Mouse (Mus musculus) G1E (cell line): ENCODE results near the gene Rfpl4. TPM values are rescaled to one million over a fixed set of nuclear protein-coding genes. Genes with fewer than 3 reads are reported as not detected.

Source experiments
- ATAC-seq: 2 replicates; pipeline ENCODE4 v1.8.0; 2016; ENCODE audit warnings: mild to moderate bottlenecking; ENCODE audit not compliant: insufficient number of reproducible peaks, poor library complexity, low FRiP score, severe bottlenecking; ENCODE audit errors: extremely low read depth
- DNase-seq: peaks from one replicate; pipeline ENCODE4 v3.0.0; 2012; ENCODE audit warnings: low spot score
- H3K27me3 ChIP-seq: 2 replicates; pipeline ENCODE4 v1.6.1; 2012; ENCODE audit warnings: mild to moderate bottlenecking, low read length, inconsistent platforms; ENCODE audit not compliant: insufficient read depth
- H3K36me3 ChIP-seq: replicated peaks from 2 replicates; pipeline ENCODE3; 2012; ENCODE audit warnings: mild to moderate bottlenecking, inconsistent platforms
- H3K4me1 ChIP-seq: 2 replicates; pipeline ENCODE4 v1.6.1; 2012; ENCODE audit warnings: low read depth, low read length, inconsistent platforms, mixed read lengths; ENCODE audit not compliant: insufficient read depth
- H3K4me3 ChIP-seq: 2 replicates; pipeline ENCODE4 v1.5.1; 2012; ENCODE audit warnings: low read depth, mild to moderate bottlenecking, inconsistent platforms, low read length, moderate library complexity, mixed read lengths
- H3K9me3 ChIP-seq: replicated peaks from 2 replicates; pipeline ENCODE4 v1.6.1; 2012; ENCODE audit warnings: inconsistent platforms
- CTCF ChIP-seq: IDR thresholded peaks from 2 replicates; pipeline ENCODE4 v1.5.1; 2012; ENCODE audit warnings: low read depth, low read length, inconsistent platforms, mixed read lengths
- GATA1 ChIP-seq: IDR thresholded peaks from 2 replicates; pipeline ENCODE4 v1.6.1; 2012; ENCODE audit warnings: borderline replicate concordance, low read length, inconsistent platforms, mixed read lengths
- GATA2 ChIP-seq: IDR thresholded peaks from 2 replicates; pipeline ENCODE4 v1.6.1; 2012; ENCODE audit warnings: low read depth, low read length, inconsistent platforms, borderline replicate concordance
- POLR2AphosphoS5 ChIP-seq: IDR thresholded peaks from 2 replicates; pipeline ENCODE4 v1.6.1; 2012; ENCODE audit warnings: low read depth, low read length, inconsistent platforms; ENCODE audit not compliant: insufficient replicate concordance
- TAL1 ChIP-seq: conservative IDR thresholded peaks from 2 replicates; pipeline ENCODE4 v1.6.1; 2012; ENCODE audit warnings: low read depth, low read length, inconsistent platforms, mixed read lengths
- polyA plus RNA-seq: library from polyadenylated mRNA; stranded (reverse); fragments of >175 nt; gene quantifications from 2 replicates; pipeline ENCODE4 v1.2.3, GENCODE M21; 2012
- total RNA-seq, 2 experiments: library from RNA; stranded (forward) in 1 of 2; stranded (reverse) in 1 of 2; fragments of 200-1000 nt in 1 of 2; fragments of >200 nt in 1 of 2; fragmentation: Nextera tagmentation in 1 of 2; gene quantifications; 2 replicates each; pipeline ENCODE4 v1.2.3; 2014 to 2017

The Rfpl4 gene
- total and polyA plus RNA-seq, 3 experiments, result not detected

GRCm38 (mm10) chr7:5073586-5073985, 43.2 kb downstream of the Rfpl4 start:
- DNase-seq (no peak), ATAC-seq (no peak)

GRCm38 (mm10) chr7:5064886-5065285, 51.9 kb downstream of the Rfpl4 start:
- Histone ChIP-seq H3K4me1 (peaks cover 67% of the 10 kb centered on the region), H3K4me3 (peak overlapping the region; percentile 65; the same call in 1 of the 2 replicates), H3K9me3 (no peaks in the 10 kb centered on the region), H3K36me3 (peaks cover 55% of the 10 kb centered on the region), H3K27me3 (no peaks in the 10 kb centered on the region)
- TF ChIP-seq POLR2AphosphoS5 (no peak), CTCF (no peak), GATA2 (no peak), GATA1 (no peak), TAL1 (no peak)
- no peak for ATAC-seq
- no peak for DNase-seq

More at GRCm38 (mm10) chr7:5073586-5073985, 43.2 kb downstream of the Rfpl4 start:
- Histone ChIP-seq H3K4me3 (no peak overlapping the region), H3K4me1 (peaks cover 94% of the 10 kb centered on the region), H3K27me3 (no peaks in the 10 kb centered on the region), H3K36me3 (peaks cover 98% of the 10 kb centered on the region), H3K9me3 (no peaks in the 10 kb centered on the region)
- TF ChIP-seq POLR2AphosphoS5 (no peak), TAL1 (no peak), GATA1 (no peak), CTCF (no peak), GATA2 (no peak)

GRCm38 (mm10) chr7:5062360-5063001, 54.3 kb downstream of the Rfpl4 start:
- H3K9me3 ChIP-seq, result no peaks in the 10 kb centered on the region
- H3K4me1 ChIP-seq, result peaks cover 49% of the 10 kb centered on the region
- DNase-seq, result peak; percentile 70
- H3K4me3 ChIP-seq, result peak overlapping the region; percentile 74
- peaks cover 5% of the 10 kb centered on the region for H3K27me3 ChIP-seq
- no peak for TF ChIP-seq TAL1
- TF ChIP-seq CTCF, result no peak
- TF ChIP-seq POLR2AphosphoS5, result no peak
- no peak for TF ChIP-seq GATA2
- ATAC-seq, result no peak
- H3K36me3 ChIP-seq, result peaks cover 36% of the 10 kb centered on the region

GRCm38 (mm10) chr7:5061774-5062359, 54.9 kb downstream of the Rfpl4 start, which contains the start of gene U2af2:
Gene U2af2, plus strand, starts transcription at chr7:5062143.
- peaks cover 29% of the 10 kb centered on the region for H3K36me3 ChIP-seq
- peaks cover 12% of the 10 kb centered on the region for H3K27me3 ChIP-seq
- TF ChIP-seq POLR2AphosphoS5, result no peak
- no peak for TF ChIP-seq GATA2
- TF ChIP-seq CTCF, result no peak
- no peak for TF ChIP-seq TAL1
- no peak for TF ChIP-seq GATA1
- H3K4me3 ChIP-seq, result peak within 1 kb of the TSS; percentile 74
- ATAC-seq, result peak; percentile 23; the same call in 1 of the 2 replicates
- DNase-seq, result peak; percentile 71
- peaks cover 44% of the 10 kb centered on the region for H3K4me1 ChIP-seq
- no peaks in the 10 kb centered on the region for H3K9me3 ChIP-seq

- peak; percentile 93 for DNase-seq
- H3K4me3 ChIP-seq, result peak overlapping the region; percentile 74
- no peak for TF ChIP-seq GATA1
- no peak for TF ChIP-seq CTCF
- TF ChIP-seq GATA2, result no peak
- TF ChIP-seq TAL1, result no peak
- TF ChIP-seq POLR2AphosphoS5, result no peak
- H3K36me3 ChIP-seq, result peaks cover 22% of the 10 kb centered on the region
- H3K4me1 ChIP-seq, result peaks cover 40% of the 10 kb centered on the region
- no peaks in the 10 kb centered on the region for H3K9me3 ChIP-seq
- peak; percentile 70 for ATAC-seq
- H3K27me3 ChIP-seq, result peaks cover 19% of the 10 kb centered on the region
These were observed 55.6 kb downstream of the Rfpl4 start for GRCm38 (mm10) chr7:5060944-5061773.

GRCm38 (mm10) chr7:5060239-5060731, 56.5 kb downstream of the Rfpl4 start:
- peak; percentile 71 for DNase-seq
- peak; percentile 23; the same call in 1 of the 2 replicates for ATAC-seq
- Histone ChIP-seq H3K36me3 (peaks cover 14% of the 10 kb centered on the region), H3K9me3 (no peaks in the 10 kb centered on the region), H3K4me1 (peaks cover 31% of the 10 kb centered on the region), H3K4me3 (peak overlapping the region; percentile 74), H3K27me3 (peaks cover 26% of the 10 kb centered on the region)
- no peak for TF ChIP-seq GATA2
- 0 out of 2 replicates have a peak, but pooled peaks have one; percentile 13 for TF ChIP-seq CTCF
- no peak for TF ChIP-seq GATA1
- no peak for TF ChIP-seq POLR2AphosphoS5

Other genes with a start within 250 kb of the Rfpl4 start
Only the 20 nearest of the 25 such genes appear.
- 13.9 and 15.2 TPM in 2 replicates for gene Zfp628, start 201.7 kb downstream of the Rfpl4 start, total RNA-seq (2014; fragmentation: Nextera tagmentation)
- gene Zfp628, start 201.7 kb downstream of the Rfpl4 start, total RNA-seq (2017), result 1.6 and 1.8 TPM in 2 replicates
- 35.7 and 39.5 TPM in 2 replicates for gene Zfp628, start 201.7 kb downstream of the Rfpl4 start, polyA plus RNA-seq
- gene Nat14, start 194.9 kb downstream of the Rfpl4 start, total RNA-seq (2014; fragmentation: Nextera tagmentation), result 2.0 and 3.6 TPM in 2 replicates
- gene Nat14, start 194.9 kb downstream of the Rfpl4 start, total RNA-seq (2017), result 0.41 and 1.1 TPM in 2 replicates
- gene Nat14, start 194.9 kb downstream of the Rfpl4 start, polyA plus RNA-seq, result 0.85 and 1.2 TPM in 2 replicates
- gene Ssc5d, start 191.2 kb downstream of the Rfpl4 start, total RNA-seq (2014; fragmentation: Nextera tagmentation), result 0.15 TPM in 1 of 2 replicates, not detected in the other
- 0.05 TPM in 1 of 2 replicates, not detected in the other for gene Ssc5d, start 191.2 kb downstream of the Rfpl4 start, total RNA-seq (2017)
- gene Ssc5d, start 191.2 kb downstream of the Rfpl4 start, polyA plus RNA-seq, result 0.02 and 0.08 TPM in 2 replicates
- gene Sbk2, start 152.5 kb downstream of the Rfpl4 start, total RNA-seq (2014; fragmentation: Nextera tagmentation), result not detected in 2 replicates
- 0.06 and 0.11 TPM in 2 replicates for gene Sbk2, start 152.5 kb downstream of the Rfpl4 start, total RNA-seq (2017)
- not detected in 2 replicates for gene Sbk2, start 152.5 kb downstream of the Rfpl4 start, polyA plus RNA-seq
- gene Sbk3, start 145.8 kb downstream of the Rfpl4 start, total RNA-seq (2014; fragmentation: Nextera tagmentation), result not detected in 2 replicates
- gene Sbk3, start 145.8 kb downstream of the Rfpl4 start, total RNA-seq (2017), result 0.06 and 0.11 TPM in 2 replicates
- not detected in 2 replicates for gene Sbk3, start 145.8 kb downstream of the Rfpl4 start, polyA plus RNA-seq
- 9.9 TPM in 1 of 2 replicates, not detected in the other for gene Zfp579, start 120.8 kb downstream of the Rfpl4 start, total RNA-seq (2014; fragmentation: Nextera tagmentation)
- gene Zfp579, start 120.8 kb downstream of the Rfpl4 start, total RNA-seq (2017), result 0.71 and 0.87 TPM in 2 replicates
- gene Zfp579, start 120.8 kb downstream of the Rfpl4 start, polyA plus RNA-seq, result 4.1 and 4.2 TPM in 2 replicates
- 9.1 and 11.4 TPM in 2 replicates for gene Zfp524, start 102.5 kb downstream of the Rfpl4 start, total RNA-seq (2014; fragmentation: Nextera tagmentation)
- 8.9 and 12.3 TPM in 2 replicates for gene Zfp524, start 102.5 kb downstream of the Rfpl4 start, total RNA-seq (2017)
- 37.2 and 38.9 TPM in 2 replicates for gene Zfp524, start 102.5 kb downstream of the Rfpl4 start, polyA plus RNA-seq
- 53.4 and 54.4 TPM in 2 replicates for gene Fiz1, start 102.3 kb downstream of the Rfpl4 start, total RNA-seq (2014; fragmentation: Nextera tagmentation)
- gene Fiz1, start 102.3 kb downstream of the Rfpl4 start, total RNA-seq (2017), result 22.2 and 23.6 TPM in 2 replicates
- 52.7 and 66.6 TPM in 2 replicates for gene Fiz1, start 102.3 kb downstream of the Rfpl4 start, polyA plus RNA-seq
- 6.7 TPM in 1 of 2 replicates, not detected in the other for gene Gm44973, start 101.5 kb downstream of the Rfpl4 start, total RNA-seq (2014; fragmentation: Nextera tagmentation)
- not detected in 2 replicates for gene Gm44973, start 101.5 kb downstream of the Rfpl4 start, total RNA-seq (2017)
- not detected in 2 replicates for gene Gm44973, start 101.5 kb downstream of the Rfpl4 start, polyA plus RNA-seq
- 50.6 and 54.8 TPM in 2 replicates for gene Zfp865, start 96.6 kb downstream of the Rfpl4 start, total RNA-seq (2014; fragmentation: Nextera tagmentation)
- gene Zfp865, start 96.6 kb downstream of the Rfpl4 start, total RNA-seq (2017), result 17.5 and 19.9 TPM in 2 replicates
- 121 and 146 TPM in 2 replicates for gene Zfp865, start 96.6 kb downstream of the Rfpl4 start, polyA plus RNA-seq
- gene Ccdc106, start 96.4 kb downstream of the Rfpl4 start, total RNA-seq (2014; fragmentation: Nextera tagmentation), result 1.7 TPM in 1 of 2 replicates, not detected in the other
- gene Ccdc106, start 96.4 kb downstream of the Rfpl4 start, total RNA-seq (2017), result 0.23 TPM in 1 of 2 replicates, not detected in the other
- gene Ccdc106, start 96.4 kb downstream of the Rfpl4 start, polyA plus RNA-seq, result 0.13 and 0.21 TPM in 2 replicates
- 1.2 and 2.4 TPM in 2 replicates for gene 4632433K11Rik, start 82.8 kb downstream of the Rfpl4 start, total RNA-seq (2014; fragmentation: Nextera tagmentation)
- gene 4632433K11Rik, start 82.8 kb downstream of the Rfpl4 start, total RNA-seq (2017), result 0.98 TPM in 1 of 2 replicates, not detected in the other
- not detected in 2 replicates for gene 4632433K11Rik, start 82.8 kb downstream of the Rfpl4 start, polyA plus RNA-seq
- gene Zfp784, start 78.5 kb downstream of the Rfpl4 start, total RNA-seq (2014; fragmentation: Nextera tagmentation), result 1.7 and 2.5 TPM in 2 replicates
- gene Zfp784, start 78.5 kb downstream of the Rfpl4 start, total RNA-seq (2017), result 2.7 and 2.8 TPM in 2 replicates
- 1.3 and 1.6 TPM in 2 replicates for gene Zfp784, start 78.5 kb downstream of the Rfpl4 start, polyA plus RNA-seq
- gene Zfp580, start 65.4 kb downstream of the Rfpl4 start, total RNA-seq (2014; fragmentation: Nextera tagmentation), result 1.1 and 1.8 TPM in 2 replicates
- gene Zfp580, start 65.4 kb downstream of the Rfpl4 start, total RNA-seq (2017), result 0.44 TPM in 1 of 2 replicates, not detected in the other
- 2.8 and 4.1 TPM in 2 replicates for gene Zfp580, start 65.4 kb downstream of the Rfpl4 start, polyA plus RNA-seq
- 166 and 208 TPM in 2 replicates for gene U2af2, start 54.8 kb downstream of the Rfpl4 start, total RNA-seq (2014; fragmentation: Nextera tagmentation)
- 261 and 292 TPM in 2 replicates for gene U2af2, start 54.8 kb downstream of the Rfpl4 start, total RNA-seq (2017)
- gene U2af2, start 54.8 kb downstream of the Rfpl4 start, polyA plus RNA-seq, result 480 and 545 TPM in 2 replicates
- gene Epn1, start 36.7 kb downstream of the Rfpl4 start, total RNA-seq (2014; fragmentation: Nextera tagmentation), result 134 and 152 TPM in 2 replicates
- gene Epn1, start 36.7 kb downstream of the Rfpl4 start, total RNA-seq (2017), result 79.5 and 85.2 TPM in 2 replicates
- gene Epn1, start 36.7 kb downstream of the Rfpl4 start, polyA plus RNA-seq, result 720 and 931 TPM in 2 replicates
- gene Rasl2-9, start 9.0 kb upstream of the Rfpl4 start, total RNA-seq (2014; fragmentation: Nextera tagmentation), result 1.0 and 4.0 TPM in 2 replicates
- gene Rasl2-9, start 9.0 kb upstream of the Rfpl4 start, total RNA-seq (2017), result 2.0 and 2.7 TPM in 2 replicates
- gene Rasl2-9, start 9.0 kb upstream of the Rfpl4 start, polyA plus RNA-seq, result 0.42 and 0.48 TPM in 2 replicates
- 0.15 TPM in 1 of 2 replicates, not detected in the other for gene Vmn1r55, start 32.7 kb upstream of the Rfpl4 start, total RNA-seq (2014; fragmentation: Nextera tagmentation)
- 0.06 and 0.22 TPM in 2 replicates for gene Vmn1r55, start 32.7 kb upstream of the Rfpl4 start, total RNA-seq (2017)
- not detected in 2 replicates for gene Vmn1r55, start 32.7 kb upstream of the Rfpl4 start, polyA plus RNA-seq
- gene Vmn1r56, start 79.8 kb upstream of the Rfpl4 start, total RNA-seq (2014; fragmentation: Nextera tagmentation), result not detected in 2 replicates
- gene Vmn1r56, start 79.8 kb upstream of the Rfpl4 start, total RNA-seq (2017), result not detected in 2 replicates
- not detected in 2 replicates for gene Vmn1r56, start 79.8 kb upstream of the Rfpl4 start, polyA plus RNA-seq
- gene Vmn1r57, start 101.5 kb upstream of the Rfpl4 start, total RNA-seq (2014; fragmentation: Nextera tagmentation), result not detected in 2 replicates
- 0.05 TPM in 1 of 2 replicates, not detected in the other for gene Vmn1r57, start 101.5 kb upstream of the Rfpl4 start, total RNA-seq (2017)
- gene Vmn1r57, start 101.5 kb upstream of the Rfpl4 start, polyA plus RNA-seq, result not detected in 2 replicates